Mouse (Mus musculus): Measurements from ENCODE around the gene Sphk2.
A peak's percentile ranks its signal among the peaks of the same experiment; 100 is the strongest.

Gene Sphk2

DNA sequence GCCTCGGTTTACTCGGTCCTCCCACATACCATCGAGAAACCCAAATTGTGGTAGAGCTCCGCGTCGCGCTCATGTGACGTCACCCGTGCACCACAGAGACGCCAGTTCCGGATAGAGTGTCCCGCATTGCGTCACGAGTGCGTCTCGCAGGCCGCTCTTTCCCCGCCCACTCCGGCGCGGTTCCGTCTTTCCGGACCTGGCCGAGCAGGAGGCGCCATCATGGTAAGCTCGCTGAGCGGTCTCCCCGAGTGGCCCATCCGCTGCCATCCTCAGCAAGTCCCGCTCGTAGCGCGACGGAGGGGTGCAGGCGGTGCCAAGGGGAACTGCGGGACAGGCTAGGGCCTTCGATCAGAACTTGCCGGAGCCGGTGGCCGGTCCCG is at the start of gene Sphk2:
Sphk2 (minus strand) TSS at position 85 of the 380 bp plus-strand sequence.
- peak; percentile 97 to 99 for DNase-seq (ENCODE audit: low spot score in 2 of 2)

GRCm38 (mm10) chr7:45767500-45767899 is 49.7 kb upstream of the Sphk2 start:
- no peak for DNase-seq (ENCODE audit: low spot score in 2 of 2)

DNA sequence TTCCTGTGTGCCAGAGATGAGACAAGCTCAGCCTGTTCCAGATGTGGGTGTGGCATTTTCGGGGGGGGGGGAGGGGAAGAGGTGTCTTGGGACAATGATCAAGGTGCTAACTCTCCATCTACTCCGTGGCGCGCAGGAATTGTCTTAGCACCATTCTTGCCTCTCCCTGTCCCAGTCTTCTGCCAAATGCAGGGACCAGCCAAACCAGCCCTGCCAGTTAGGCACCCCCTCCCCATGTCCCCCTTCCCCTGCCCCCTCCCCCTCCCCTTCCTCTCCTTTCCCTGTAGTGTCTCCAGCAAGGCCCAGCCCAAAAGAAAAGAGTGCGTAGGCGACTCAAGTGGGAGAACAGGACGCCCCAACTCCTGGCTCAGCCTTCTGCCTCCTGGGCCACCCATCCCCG is 49.0 kb upstream of the Sphk2 start:
- no peak for DNase-seq (ENCODE audit: low spot score in 2 of 2)

DNA sequence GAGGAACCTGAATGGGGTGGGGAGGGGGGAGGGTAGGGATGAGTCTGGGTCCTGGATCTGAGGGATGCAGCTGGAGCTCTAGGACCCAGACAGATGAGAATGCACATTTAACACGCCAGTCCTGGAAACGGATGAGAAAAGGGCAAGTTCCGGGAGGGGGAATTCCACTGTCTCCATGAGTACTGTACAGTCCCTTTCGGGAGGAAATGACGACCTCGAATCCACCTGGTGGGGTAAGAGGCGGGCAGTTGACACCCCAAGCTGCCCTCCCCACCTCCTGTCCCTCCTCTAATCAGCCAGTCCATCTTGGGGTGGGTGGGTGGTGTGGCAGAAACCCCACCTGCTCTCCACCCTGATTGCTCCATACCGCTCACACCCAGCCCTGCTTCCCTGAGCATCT is 48.2 kb upstream of the Sphk2 start:
- DNase-seq (ENCODE audit: low spot score in 2 of 2) = no peak

GRCm38 (mm10) chr7:45760151-45760550 is 42.3 kb upstream of the Sphk2 start:
- no peak for DNase-seq (ENCODE audit: low spot score in 2 of 2)

- DNase-seq (ENCODE audit: low spot score in 2 of 2) = peak in 1 of 2 experiments; percentile 40
These were observed 41.6 kb upstream of the Sphk2 start for GRCm38 (mm10) chr7:45759400-45759799.

DNA sequence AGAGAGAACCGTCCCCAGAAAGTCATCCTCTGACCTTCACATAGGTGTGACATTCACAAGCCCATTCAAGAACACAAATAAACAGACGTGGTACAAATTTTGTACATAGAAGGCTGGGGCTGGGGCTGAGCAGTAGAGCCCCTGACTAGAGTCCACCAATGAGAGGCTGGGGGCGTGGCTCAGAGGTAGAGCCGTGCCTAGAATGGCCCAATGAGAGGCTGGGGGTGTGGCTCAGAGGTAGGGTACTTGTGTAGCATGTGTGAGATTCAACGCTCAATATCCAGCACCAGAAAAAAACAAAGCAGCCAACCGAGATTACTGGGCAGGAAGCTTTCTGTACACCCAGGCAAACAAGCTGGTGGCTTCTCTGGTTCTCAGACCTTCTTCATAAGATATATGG is 37.9 kb upstream of the Sphk2 start:
- DNase-seq (ENCODE audit: low spot score in 2 of 2) = no peak

- no peak for DNase-seq (ENCODE audit: low spot score in 2 of 2)
These were observed 32.4 kb upstream of the Sphk2 start for GRCm38 (mm10) chr7:45750162-45750561.

- no peak for DNase-seq (ENCODE audit: low spot score in 2 of 2)
These were observed 31.6 kb upstream of the Sphk2 start for GRCm38 (mm10) chr7:45749401-45749800.

GRCm38 (mm10) chr7:45748110-45748509 is 30.3 kb upstream of the Sphk2 start:
- DNase-seq (ENCODE audit: low spot score in 2 of 2) = no peak

- DNase-seq (ENCODE audit: low spot score in 2 of 2) = no peak
These were observed 29.6 kb upstream of the Sphk2 start for GRCm38 (mm10) chr7:45747450-45747849.

DNA sequence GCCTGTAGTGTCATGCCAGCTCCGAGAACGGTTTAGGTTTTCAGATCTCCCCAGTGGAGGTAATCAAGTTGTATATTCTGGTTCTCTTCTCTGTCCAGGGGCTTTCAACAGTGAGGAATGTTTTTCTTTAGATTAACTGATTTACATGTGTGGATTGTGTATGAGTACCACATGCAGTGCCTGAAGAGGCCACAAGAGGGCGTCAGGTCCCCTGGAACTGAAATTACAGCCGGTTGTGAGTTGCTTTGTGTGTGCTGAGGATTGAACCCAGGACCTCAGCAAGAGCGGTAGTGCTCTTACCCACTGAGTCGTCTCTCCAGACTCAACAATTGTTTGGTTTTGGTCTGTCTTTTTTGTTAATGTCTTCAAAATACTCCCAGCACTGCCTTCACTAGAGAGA is 28.7 kb upstream of the Sphk2 start:
- no peak for DNase-seq (ENCODE audit: low spot score in 2 of 2)

GRCm38 (mm10) chr7:45744387-45744786 is 26.6 kb upstream of the Sphk2 start:
- DNase-seq (ENCODE audit: low spot score in 2 of 2) = peak; percentile 76 to 92

GRCm38 (mm10) chr7:45742338-45742737 is 24.5 kb upstream of the Sphk2 start:
- DNase-seq (ENCODE audit: low spot score in 2 of 2) = no peak

GRCm38 (mm10) chr7:45741777-45742176 is 24.0 kb upstream of the Sphk2 start:
- DNase-seq (ENCODE audit: low spot score in 2 of 2) = no peak

- DNase-seq (ENCODE audit: low spot score in 2 of 2) = no peak
These were observed 23.5 kb upstream of the Sphk2 start for GRCm38 (mm10) chr7:45741308-45741707.

- no peak for DNase-seq (ENCODE audit: low spot score in 2 of 2)
These were observed 22.0 kb upstream of the Sphk2 start for GRCm38 (mm10) chr7:45739820-45740219.

- peak; percentile 64 to 79 for DNase-seq (ENCODE audit: low spot score in 2 of 2)
These were observed 21.5 kb upstream of the Sphk2 start for GRCm38 (mm10) chr7:45739162-45739763.

- DNase-seq (ENCODE audit: low spot score in 2 of 2) = no peak
These were observed 15.7 kb upstream of the Sphk2 start for GRCm38 (mm10) chr7:45733477-45733876.

DNA sequence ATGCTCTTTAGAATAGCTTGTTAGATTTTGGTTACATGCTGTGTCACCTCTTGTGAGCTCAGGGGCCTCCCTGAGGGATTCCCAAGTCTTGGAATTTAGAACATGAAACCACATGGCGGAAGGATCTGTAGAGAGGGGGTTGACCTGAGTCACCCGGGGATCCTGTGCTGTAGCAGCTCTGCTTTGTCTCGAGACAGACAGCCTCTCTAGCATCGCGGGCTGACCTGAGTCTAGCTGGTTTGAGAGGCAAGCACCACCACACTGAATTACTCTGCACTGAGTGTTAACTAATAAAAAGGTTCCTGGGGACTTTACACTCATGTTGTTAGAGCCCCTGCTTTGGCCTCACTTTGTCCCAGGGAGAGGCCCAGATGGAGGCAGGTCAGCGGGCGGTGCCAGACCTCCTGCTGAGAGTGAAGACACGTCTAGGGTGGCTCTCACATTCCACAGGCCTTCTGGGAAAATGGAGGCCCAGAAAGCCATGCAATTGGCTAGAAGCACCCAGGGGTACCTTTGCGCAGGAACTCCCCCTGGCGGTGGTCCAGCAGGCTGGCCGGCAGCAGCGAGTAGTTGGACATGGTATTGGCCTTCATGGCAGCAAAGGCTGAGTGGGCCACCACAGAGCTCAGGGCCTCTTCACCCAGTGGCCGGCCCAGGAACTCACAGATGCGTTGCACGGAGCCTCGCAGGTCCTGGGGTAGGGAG is 13.1 kb upstream of the Sphk2 start:
- no peak for DNase-seq (ENCODE audit: low spot score in 2 of 2)

GRCm38 (mm10) chr7:45727625-45728024 is 9.8 kb upstream of the Sphk2 start:
- DNase-seq (ENCODE audit: low spot score in 2 of 2) = no peak

DNA sequence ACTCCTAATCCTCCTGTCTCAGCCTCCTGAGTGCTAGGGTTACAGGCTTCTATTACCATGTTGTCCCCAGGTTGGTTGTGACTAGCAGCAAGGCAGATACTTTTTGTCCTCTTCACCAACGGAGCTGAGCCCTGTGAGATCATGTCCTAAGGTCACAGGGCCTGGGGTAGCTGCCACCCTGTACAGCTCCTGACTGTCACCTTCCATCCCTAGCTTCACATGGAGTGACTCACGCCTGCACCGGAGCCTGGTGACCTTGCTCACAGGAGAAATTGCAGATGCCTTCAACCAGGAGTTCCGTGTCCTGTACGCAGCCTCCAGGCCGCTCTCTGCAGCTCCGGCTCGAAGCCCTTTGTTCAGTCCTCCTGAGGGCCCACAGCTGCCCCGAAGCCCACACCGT is 8.6 kb upstream of the Sphk2 start:
- no peak for DNase-seq (ENCODE audit: low spot score in 2 of 2)

DNA sequence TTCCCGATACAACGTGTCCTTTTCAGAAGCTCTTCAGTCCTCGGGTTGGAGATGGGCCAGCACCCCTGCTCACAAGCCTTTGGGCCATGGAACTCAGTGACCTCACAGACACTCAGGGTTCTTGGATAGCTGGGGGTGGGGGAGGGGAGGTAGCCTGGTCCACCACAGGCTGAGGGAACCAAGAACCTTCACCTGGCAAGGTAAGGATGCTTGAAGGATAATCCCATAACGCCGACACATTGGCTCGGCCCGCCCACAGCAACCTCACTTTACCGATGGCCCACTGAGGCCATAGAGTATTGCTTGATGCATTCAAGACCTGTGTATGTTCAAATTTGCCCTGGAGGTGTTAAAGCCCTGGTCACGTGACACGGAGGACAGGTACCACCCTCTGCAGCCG is 7.9 kb upstream of the Sphk2 start, which contains the start of gene Spaca4:
Spaca4 (minus strand) TSS at position 101 of the 400 bp plus-strand sequence.
- no peak for DNase-seq (ENCODE audit: low spot score in 2 of 2)

DNA sequence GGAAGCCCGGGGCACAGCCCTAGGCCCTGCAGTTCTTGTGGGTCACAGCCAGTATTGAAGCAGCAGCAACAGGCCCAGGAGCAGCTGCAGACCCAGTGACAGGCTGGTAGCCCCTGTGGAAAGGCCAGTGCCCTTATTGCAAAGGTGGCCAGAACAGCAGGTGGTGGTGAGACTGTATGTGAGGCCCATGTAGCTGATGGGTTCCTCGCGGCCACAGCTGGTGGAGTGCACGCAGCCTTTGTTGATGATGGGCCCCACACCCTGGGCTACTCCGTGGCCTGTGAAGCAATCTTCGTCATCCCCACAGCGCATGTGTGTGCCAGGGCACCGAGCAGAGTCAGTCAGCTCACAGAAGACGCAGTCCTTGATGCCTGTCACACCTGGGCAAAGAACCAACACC is 7.3 kb upstream of the Sphk2 start:
- no peak for DNase-seq (ENCODE audit: low spot score in 2 of 2)

Data from urinary bladder, postnatal 4 days (tissue).